Mouse (Mus musculus) embryo, embryonic 11.5 days (tissue): ENCODE results near the gene Bfsp1.
A peak's percentile ranks its signal among the peaks of the same experiment; 100 is the strongest.

ENCODE experiments used
- DNase-seq: peaks from one replicate; pipeline ENCODE4 v3.0.0-alpha.2; 2012; ENCODE audit warnings: low read depth, low spot score

Gene Bfsp1

GRCm38 (mm10) chr2:143862484-143863231, at the start of gene Bfsp1:
Gene Bfsp1 (minus strand): TSS chr2:143863173.
- peak; percentile 26 for DNase-seq

DNA sequence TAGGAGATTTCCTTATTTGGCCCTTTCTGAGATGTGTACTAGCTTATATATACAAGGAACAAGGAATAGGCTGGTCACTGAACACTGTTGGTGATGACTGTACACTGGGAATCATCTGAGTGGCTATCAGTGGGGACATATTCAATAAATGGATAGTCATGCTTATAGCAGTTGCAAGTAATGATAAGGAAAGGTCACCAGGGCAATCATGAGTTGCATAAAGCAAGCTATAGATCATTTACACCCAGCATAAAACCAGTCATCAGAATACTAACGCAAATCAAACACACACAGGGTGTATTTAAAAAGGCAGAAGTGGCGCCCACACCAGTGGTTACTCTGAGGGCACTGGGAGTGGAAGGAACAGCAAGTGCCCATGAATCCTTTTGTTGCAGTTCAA, 49.2 kb upstream of the Bfsp1 start:
- DNase-seq: no peak

GRCm38 (mm10) chr2:143909230-143909629, 46.3 kb upstream of the Bfsp1 start:
- DNase-seq: no peak

DNA sequence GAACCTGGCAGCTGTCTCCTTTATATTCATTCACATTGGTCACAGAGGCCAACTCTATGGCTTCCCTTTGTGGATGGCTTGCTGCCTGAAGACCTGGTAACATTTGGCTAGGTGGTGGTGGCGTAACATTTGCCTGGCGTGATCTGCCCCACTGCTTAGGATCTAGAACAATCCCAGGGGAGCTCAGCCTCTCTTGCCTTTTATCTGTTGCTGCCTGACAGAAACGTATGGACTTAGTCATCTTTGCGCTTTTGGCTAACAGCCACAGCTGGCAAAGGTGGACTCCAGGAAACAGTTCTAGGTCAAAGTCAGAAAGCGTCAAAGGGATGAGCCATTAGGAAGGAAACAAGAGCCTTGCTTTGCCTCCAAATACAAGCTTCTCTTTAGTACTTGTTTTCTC, 41.9 kb upstream of the Bfsp1 start:
- DNase-seq: no peak

- no peak for DNase-seq
Measured at GRCm38 (mm10) chr2:143903376-143904045, 40.5 kb upstream of the Bfsp1 start.

DNA sequence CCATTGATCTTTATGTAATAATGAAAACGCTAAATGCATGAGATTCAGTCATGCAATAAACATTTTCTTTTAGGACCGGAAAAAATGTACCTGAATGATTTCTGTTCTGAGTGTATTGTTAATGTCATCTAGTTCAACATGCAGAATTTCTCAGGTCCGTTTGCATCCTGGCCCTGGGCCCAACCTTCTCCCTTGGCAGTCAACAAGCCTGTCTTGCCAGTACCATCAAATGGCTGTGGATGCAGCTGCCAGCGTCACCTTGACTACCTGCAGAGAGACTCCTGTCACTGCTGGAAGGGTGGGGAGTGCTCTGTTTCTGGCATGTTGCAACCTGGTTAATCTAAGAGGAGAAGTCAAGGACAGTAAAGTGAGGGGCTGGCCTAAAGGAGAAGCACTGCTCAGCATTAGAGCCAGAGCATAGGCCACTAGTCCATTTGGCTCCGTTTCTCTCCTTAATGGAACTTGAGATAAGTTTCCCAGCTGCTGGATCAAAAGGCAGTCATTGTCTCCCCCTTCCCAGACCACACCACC, 37.9 kb upstream of the Bfsp1 start:
- no peak for DNase-seq

- no peak for DNase-seq
Measured at GRCm38 (mm10) chr2:143899470-143900220, 36.7 kb upstream of the Bfsp1 start.

DNA sequence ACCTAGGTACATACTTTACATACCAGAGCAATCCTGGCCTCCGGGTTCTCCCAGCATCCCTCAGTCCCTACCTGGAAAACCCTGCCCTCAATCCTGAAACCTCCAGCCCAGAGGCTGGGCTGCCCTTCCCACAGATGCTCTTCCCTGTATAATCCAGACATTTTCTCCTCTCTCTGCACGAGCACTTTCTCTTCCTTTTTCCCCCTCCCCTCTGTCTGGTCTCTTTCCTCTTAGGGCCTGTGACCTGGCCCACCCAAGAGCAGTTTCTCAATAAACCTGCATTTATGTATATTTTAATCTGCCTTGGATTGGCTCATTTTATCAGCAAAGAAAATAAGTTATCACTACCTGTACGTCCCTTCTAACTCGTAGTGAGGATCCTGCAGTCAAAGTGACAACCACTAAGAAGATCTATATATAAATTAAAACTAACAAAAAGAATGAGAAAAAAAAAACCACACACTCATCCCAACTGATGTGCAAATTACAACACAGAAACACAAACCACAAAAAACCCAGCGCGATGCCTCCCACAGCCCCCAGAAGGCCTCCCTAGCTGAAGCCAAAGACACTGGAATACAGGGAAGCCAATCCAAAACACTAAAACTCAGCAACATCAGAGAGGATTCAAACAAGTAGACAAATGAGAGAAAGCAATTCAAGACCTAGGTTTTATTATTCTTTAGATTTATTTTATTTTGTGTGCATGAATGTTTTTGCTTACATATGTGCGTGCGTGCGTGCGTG, 28.5 kb upstream of the Bfsp1 start:
- no peak for DNase-seq

DNA sequence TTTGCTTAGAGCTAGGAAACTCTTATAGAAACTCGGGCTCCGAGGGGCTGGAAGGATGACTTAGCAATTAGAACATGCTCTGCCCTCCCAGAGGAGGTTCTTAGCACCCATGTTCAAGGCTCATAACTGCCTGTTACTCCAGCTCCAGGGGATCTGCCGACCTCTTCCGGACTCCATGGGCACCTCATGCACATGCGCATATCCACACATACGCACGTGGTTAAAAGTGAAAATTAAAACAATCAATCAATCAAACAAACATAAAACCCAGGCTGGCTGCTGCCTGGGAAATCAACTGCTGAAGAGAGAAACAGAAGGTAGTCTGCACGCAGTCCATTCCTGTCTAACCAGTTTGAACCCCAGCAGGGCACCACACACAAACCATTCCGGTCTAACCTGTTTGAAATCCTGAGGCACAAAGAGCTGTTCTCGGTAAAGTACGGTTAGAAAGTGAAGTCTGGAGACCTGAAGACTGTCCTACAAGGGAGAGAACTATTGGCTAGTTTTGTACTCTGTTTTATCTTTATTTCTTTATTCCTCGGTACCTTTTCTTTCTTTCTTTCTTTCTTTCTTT, 27.0 kb upstream of the Bfsp1 start:
- DNase-seq: no peak

- DNase-seq: no peak
Measured at GRCm38 (mm10) chr2:143889131-143889859, 26.3 kb upstream of the Bfsp1 start.

GRCm38 (mm10) chr2:143882606-143883288, 19.8 kb upstream of the Bfsp1 start:
- no peak for DNase-seq

DNA sequence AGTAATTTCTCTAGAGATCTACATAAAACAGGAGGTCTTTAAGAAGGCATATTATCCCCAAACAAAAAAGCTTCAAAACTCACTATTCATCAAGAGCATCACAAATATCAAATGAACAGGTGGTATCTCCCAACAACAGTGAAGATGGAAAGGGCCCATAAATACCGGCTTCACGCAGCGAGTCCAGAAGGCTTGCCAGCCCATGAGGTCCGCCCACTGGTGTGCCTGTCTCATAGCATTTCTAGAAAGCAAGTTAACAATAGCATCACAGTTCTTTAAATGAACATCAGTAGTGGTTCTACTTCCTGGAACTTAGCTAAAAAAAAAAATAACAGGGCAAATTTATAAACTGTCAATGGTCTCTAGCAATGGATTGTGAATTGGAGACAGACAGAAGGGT, 19.0 kb upstream of the Bfsp1 start:
- no peak for DNase-seq

- no peak for DNase-seq
Measured at GRCm38 (mm10) chr2:143879311-143879710, 16.3 kb upstream of the Bfsp1 start.

GRCm38 (mm10) chr2:143876929-143877632, 14.1 kb upstream of the Bfsp1 start:
- no peak for DNase-seq

DNA sequence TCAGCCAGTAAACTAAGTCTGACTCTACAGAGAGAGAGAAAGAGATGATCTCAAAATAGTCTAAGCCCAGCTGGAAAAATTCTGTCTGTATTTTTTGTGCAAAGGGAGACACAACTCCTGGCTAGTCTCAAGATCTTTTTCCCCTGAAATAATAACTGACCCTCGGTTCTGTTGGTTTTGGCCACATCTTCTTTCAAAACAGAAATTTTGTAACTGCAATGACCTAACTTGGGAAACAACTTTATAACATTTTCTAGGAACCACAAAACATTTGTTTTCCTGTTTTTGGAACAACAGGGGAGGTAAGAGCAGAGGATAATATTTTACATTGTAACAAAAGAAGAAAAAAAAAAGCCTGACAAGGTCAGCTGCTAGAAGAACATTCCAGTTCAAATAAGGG, 13.1 kb upstream of the Bfsp1 start:
- no peak for DNase-seq

DNA sequence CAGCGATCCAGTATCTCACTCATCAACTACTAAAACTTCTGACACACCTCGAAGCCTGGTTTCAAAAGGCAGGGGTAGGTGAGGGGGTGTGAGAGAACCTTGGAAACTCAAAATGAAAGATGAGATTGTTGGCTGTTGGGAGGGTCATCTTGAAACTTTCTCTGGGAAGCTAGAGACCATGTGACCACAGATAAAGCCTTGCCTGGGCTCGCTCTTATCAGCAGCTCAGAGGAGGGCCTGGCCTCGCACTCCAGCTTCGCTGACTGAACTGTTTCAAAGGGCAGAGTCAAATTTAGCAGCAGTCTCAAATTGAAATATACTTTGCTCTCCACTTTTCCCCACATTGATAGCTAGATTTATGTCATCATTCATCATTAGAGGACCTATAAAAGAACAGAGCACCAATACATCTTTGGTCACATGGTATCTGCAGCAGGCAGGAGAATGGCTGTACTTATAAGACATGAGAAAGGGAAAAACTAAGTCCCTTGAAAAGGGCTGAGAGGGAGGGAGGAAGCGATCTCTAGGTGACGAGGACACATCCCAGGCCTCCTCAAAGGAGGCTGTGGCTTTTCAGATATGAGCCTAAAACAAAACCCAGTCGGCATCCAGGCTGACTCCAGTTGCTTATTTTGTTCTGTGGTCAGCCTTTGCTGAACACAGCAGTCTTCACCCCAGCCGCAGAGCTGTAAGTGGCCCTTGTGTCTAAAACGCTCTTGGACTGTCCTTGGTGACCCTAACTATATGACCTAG, 8.1 kb upstream of the Bfsp1 start:
- no peak for DNase-seq

DNA sequence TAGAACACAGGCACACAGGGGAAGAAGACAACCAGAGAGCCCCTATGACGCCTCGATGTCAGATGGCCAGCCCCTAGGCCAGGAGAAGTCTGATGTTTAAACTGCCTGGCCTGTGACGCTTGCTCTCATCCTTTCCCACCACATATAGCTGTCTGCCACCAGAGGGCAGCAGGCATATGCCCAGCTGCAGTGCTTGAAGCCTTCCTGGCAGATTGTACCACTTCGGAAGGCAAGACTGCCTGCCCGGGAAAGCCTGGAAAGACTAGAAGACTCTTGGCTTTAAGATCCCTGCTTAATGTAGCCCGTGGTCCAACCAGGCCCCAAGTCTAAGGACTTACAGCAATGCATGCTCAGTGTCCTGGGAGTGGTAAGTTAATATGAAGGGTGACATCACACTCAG, 4.4 kb upstream of the Bfsp1 start:
- DNase-seq: peak; percentile 63

- DNase-seq: no peak
Measured at GRCm38 (mm10) chr2:143864600-143864999, 1.6 kb upstream of the Bfsp1 start.

GRCm38 (mm10) chr2:143859166-143859565, 3.8 kb downstream of the Bfsp1 start:
- DNase-seq: no peak
